In genomic region chr2:167335066-167335465, GRCm38 (mm10) we compare ENCODE assay signal across 15 mouse cellular contexts. TPM values are rescaled to one million over a fixed set of nuclear protein-coding genes. Genes with fewer than 3 reads are reported as not detected.
DNase-seq lines count a peak whose midpoint lies in the region; ATAC-seq lines count a peak whose summit lies in the region.
"Had no signal": no experiment of that assay in that cellular context is flagged by ENCODE, and none has a peak within 500 bp of the region (broad histone marks: within the 10 kb centered on the region; RNA-seq: fewer than 3 reads in every experiment).

No protein-coding gene starts in this region.

- 64% methylated on average over 9 of the region's 9 CpGs for whole genome bisulfite sequencing in lung, embryonic 16.5 days

- no peak for DNase-seq in lung, postnatal 36 days
- peak; percentile 63 for DNase-seq in MEL-GATA-1-ER (ENCODE audit: extremely low read depth, low read depth)
- peak; percentile 49 for DNase-seq in naive thymus-derived CD4-positive, alpha-beta T cell, adult 2 months (ENCODE audit: low read depth)
- no peak for DNase-seq in cerebellum, adult 11-12 months
- DNase-seq in cerebellum, postnatal 14 days = no peak
- DNase-seq in thymus, postnatal 14 days = no peak
- DNase-seq: cerebellum, postnatal 36 days; forebrain, postnatal 0 days; kidney, adult 18-20 months; lung, adult 18-20 months had no signal

- no peak overlapping the region for H3K9ac ChIP-seq in lung, embryonic 16.5 days (ENCODE audit: low read length)
- H3K9ac ChIP-seq: embryonic facial prominence, embryonic 15.5 days; forebrain, postnatal 0 days had no signal

- no peak overlapping the region for H3K4me2 ChIP-seq in lung, embryonic 16.5 days (ENCODE audit: low read depth, low read length)
- H3K4me2 ChIP-seq: embryonic facial prominence, embryonic 15.5 days had no signal

- H3K27me3 ChIP-seq in lung, embryonic 16.5 days (ENCODE audit: control insufficient read depth, insufficient read depth, low read depth, low read length) = no peaks in the 10 kb centered on the region
- H3K27me3 ChIP-seq: embryonic facial prominence, embryonic 15.5 days had no signal

- peak overlapping the region; percentile 19; the same call in 1 of the 2 replicates for H3K27ac ChIP-seq in lung, embryonic 16.5 days (ENCODE audit: low read length)
- H3K27ac ChIP-seq: embryonic facial prominence, embryonic 15.5 days; heart, adult 2 months had no signal

- H3K4me1 ChIP-seq in lung, embryonic 16.5 days (replicated peaks; ENCODE audit: control insufficient read depth, insufficient read depth, low read length) = peaks cover 20% of the 10 kb centered on the region

- H3K4me3 ChIP-seq in lung, embryonic 16.5 days (ENCODE audit: low read length) = no peak overlapping the region
- H3K4me3 ChIP-seq: embryonic facial prominence, embryonic 15.5 days; heart, adult 2 months had no signal

- H3K36me3 ChIP-seq in lung, embryonic 16.5 days (ENCODE audit: control insufficient read depth, insufficient read depth, low read length) = no peaks in the 10 kb centered on the region
- H3K36me3 ChIP-seq: embryonic facial prominence, embryonic 15.5 days had no signal

- H3K9me3 ChIP-seq in lung, embryonic 16.5 days (ENCODE audit: control insufficient read depth, low read length) = no peaks in the 10 kb centered on the region
- H3K9me3 ChIP-seq: embryonic facial prominence, embryonic 15.5 days had no signal

- ATAC-seq in lung, embryonic 16.5 days (ENCODE audit: low read depth) = peak; percentile 49; the same call in 1 of the 2 replicates
- ATAC-seq in hematopoietic stem cell, adult 5-6 weeks (replicated peaks in 1 of 2; ENCODE audit: insufficient read depth in 1 of 2, low FRiP score in 2 of 2, low TSS enrichment in 1 of 2, low read depth in 1 of 2, poor library complexity in 2 of 2, severe bottlenecking in 2 of 2) = peak; percentile 79 to 89
- ATAC-seq: forebrain, postnatal 0 days; midbrain, embryonic 16.5 days had no signal

RNA-seq across cellular contexts. Expression of gene B4galt5, which starts 13.9 kb away (rescaled TPM):
- polyA plus RNA-seq in lung, embryonic 16.5 days (2015; fragmentation: Nextera tagmentation; extraction: Ambion mirVana) = 7.3 and 8.3 TPM in 2 replicates
- total RNA-seq in hematopoietic stem cell, adult 5-6 weeks (2017) = 9.9 and 21.1 TPM in 2 replicates

Comparison
In these comparisons a context has a peak if more than half of its experiments do, and no peak if none do; other contexts are left out.
1. DNase-seq: peak in MEL-GATA-1-ER (single experiment) and naive thymus-derived CD4-positive, alpha-beta T cell, adult 2 months (single experiment); none in lung, postnatal 36 days (single experiment), cerebellum, adult 11-12 months (single experiment), cerebellum, postnatal 14 days (0 of 2) and thymus, postnatal 14 days (single experiment).